Mouse (Mus musculus) stomach, embryonic 14.5 days (tissue): ENCODE measurements at regions not wholly inside any gene's neighbourhood (a gene's known extent, or its start where the extent isn't known, plus 50 kb on each side); places are given as distances from the start of the nearest gene placed in this dataset.

Experiments
- ATAC-seq: fragments of 200-750 bp; cut with Nextera tagmentation; 2 replicates; pipeline ENCODE4 v1.8.0; 2017; ENCODE audit warnings: low read depth, moderate TSS enrichment; ENCODE audit not compliant: insufficient number of reproducible peaks, insufficient read depth, low FRiP score
- H3K27ac ChIP-seq: fragments of 300-500 bp; sonication (generic); 2 replicates; pipeline ENCODE4 v1.5.1; 2014; ENCODE audit warnings: mild to moderate bottlenecking, low read length, moderate library complexity, mixed read lengths
- H3K27me3 ChIP-seq: fragments of 300-500 bp; sonication (generic); 2 replicates; pipeline ENCODE4 v1.6.1; 2014; ENCODE audit warnings: low read length, control low read depth, mixed read lengths; ENCODE audit not compliant: control insufficient read depth, insufficient read depth
- H3K36me3 ChIP-seq: fragments of 300-500 bp; sonication (generic); 2 replicates; pipeline ENCODE4 v1.6.1; 2014; ENCODE audit warnings: mild to moderate bottlenecking, control low read depth, low read length, moderate library complexity, mixed read lengths; ENCODE audit not compliant: control insufficient read depth, insufficient read depth
- H3K4me1 ChIP-seq: fragments of 300-500 bp; sonication (generic); 2 replicates; pipeline ENCODE4 v1.6.1; 2014; ENCODE audit warnings: low read length, control low read depth, mixed read lengths; ENCODE audit not compliant: control insufficient read depth, insufficient read depth
- H3K4me2 ChIP-seq: fragments of 300-500 bp; sonication (generic); replicated peaks from 2 replicates; pipeline ENCODE4 v1.6.1; 2014; ENCODE audit warnings: low read depth, low read length, control low read depth
- H3K4me3 ChIP-seq: fragments of 300-500 bp; sonication (generic); 2 replicates; pipeline ENCODE4 v1.5.1; 2014; ENCODE audit warnings: low read depth, low read length, control low read depth
- H3K9ac ChIP-seq: fragments of 300-500 bp; sonication (generic); replicated peaks from 2 replicates; pipeline ENCODE4 v1.6.1; 2014; ENCODE audit warnings: low read depth, mild to moderate bottlenecking, control low read depth, low read length, moderate library complexity, mixed read lengths
- H3K9me3 ChIP-seq: fragments of 300-500 bp; sonication (generic); 2 replicates; pipeline ENCODE4 v1.6.1; 2016; ENCODE audit warnings: low read depth, low read length, control low read depth; ENCODE audit not compliant: control insufficient read depth
- WGBS: fragments of 180-500 bp; shearing (Covaris S2); extraction: QIAGEN DNeasy Blood & Tissue Kit; methylation state at CpG from one replicate; pipeline ENCODE4 v1.1.7; 2014; 5-methylcytosine and 5-hydroxymethylcytosine counted together

DNA sequence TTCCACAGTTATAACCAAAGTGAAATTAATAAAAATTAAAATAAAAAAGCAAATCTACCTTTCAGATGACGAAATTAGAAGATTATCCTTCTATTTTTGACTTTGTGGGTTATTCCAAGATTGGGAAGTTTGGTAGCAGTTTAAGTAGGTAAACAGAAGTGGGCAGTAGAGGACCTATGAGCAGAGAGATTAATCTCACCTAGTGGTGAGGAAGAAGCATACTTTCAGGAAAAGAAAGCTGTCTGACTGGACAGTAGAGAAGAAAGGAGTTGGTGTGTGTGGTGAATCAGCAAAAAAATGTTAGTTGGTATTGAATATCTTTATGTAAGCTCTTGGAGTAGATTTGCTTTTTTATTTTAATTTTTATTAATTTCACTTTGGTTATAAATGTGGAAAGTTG, 194.4 kb upstream of the Kit start:
- Histone ChIP-seq H3K9me3 (no peaks in the 10 kb centered on the region), H3K4me2 (no peak overlapping the region), H3K36me3 (no peaks in the 10 kb centered on the region), H3K27ac (no peak overlapping the region), H3K27me3 (no peaks in the 10 kb centered on the region), H3K4me3 (no peak overlapping the region), H3K4me1 (peaks cover 22% of the 10 kb centered on the region), H3K9ac (no peak overlapping the region)
- no peak for ATAC-seq
- WGBS, result 80% methylated on average over 1 of the region's 1 CpGs

DNA sequence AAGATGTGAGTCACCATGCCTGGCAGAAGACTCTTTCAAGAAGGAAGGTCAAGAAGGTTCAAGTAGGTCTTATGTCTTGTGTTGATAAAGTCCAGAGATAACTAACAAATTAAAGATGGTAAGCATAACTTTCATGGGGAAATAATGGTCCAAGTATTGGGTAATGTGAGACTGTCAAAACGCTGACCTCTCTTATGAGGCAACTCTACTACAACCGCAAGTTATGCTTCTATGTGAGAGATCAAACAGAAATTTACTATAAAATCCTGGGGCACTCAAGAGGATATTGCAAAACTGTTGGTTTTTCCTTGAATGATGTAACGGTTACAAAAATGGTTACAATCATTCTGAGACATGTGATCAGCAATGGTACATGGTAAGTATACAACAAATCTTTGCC, 192.6 kb upstream of the Kit start:
- H3K9me3 ChIP-seq, result no peaks in the 10 kb centered on the region
- H3K4me2 ChIP-seq, result no peak overlapping the region
- no peak for ATAC-seq
- H3K27me3 ChIP-seq, result no peaks in the 10 kb centered on the region
- no peaks in the 10 kb centered on the region for H3K36me3 ChIP-seq
- 87% methylated on average over 3 of the region's 3 CpGs for WGBS
- H3K9ac ChIP-seq, result no peak overlapping the region
- peaks cover 9% of the 10 kb centered on the region; the same call in 1 of the 2 replicates for H3K4me1 ChIP-seq
- H3K4me3 ChIP-seq, result no peak overlapping the region
- no peak overlapping the region for H3K27ac ChIP-seq

DNA sequence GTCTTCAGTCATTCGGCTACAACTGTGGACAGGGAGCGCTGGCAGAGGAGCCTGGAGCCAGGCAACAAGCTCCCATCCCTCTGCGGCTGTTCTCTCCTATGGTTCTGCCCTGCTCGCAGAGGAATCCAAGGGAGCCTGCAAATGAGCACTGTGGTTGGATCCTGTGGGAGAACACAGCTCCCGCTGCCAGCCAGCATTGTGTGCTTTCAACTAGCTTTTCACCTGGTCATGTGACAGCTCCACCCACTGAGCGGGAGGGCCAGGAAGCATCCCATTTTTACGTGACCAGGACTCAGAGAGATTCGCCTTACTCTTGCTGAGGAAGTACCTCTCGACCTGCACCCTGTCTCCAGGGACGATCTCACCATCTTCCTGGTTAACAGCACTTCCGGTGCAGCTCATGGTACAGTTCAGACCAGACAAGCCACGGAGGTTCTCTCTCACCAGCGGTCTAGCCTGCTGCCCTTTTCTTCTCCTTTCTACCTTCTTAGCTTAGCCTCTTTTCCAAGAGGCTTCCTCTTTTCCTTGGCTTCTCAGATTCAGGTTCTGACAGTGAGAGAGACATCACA, 186.7 kb upstream of the Kit start:
- Histone ChIP-seq H3K4me3 (no peak overlapping the region), H3K36me3 (no peaks in the 10 kb centered on the region), H3K9me3 (no peaks in the 10 kb centered on the region), H3K4me1 (0 out of 2 replicates have a peak, but pooled peaks cover 6% of the 10 kb centered on the region), H3K9ac (no peak overlapping the region), H3K27me3 (no peaks in the 10 kb centered on the region), H3K4me2 (no peak overlapping the region), H3K27ac (no peak overlapping the region)
- ATAC-seq, result no peak
- WGBS, result 44% methylated on average over 13 of the region's 13 CpGs

DNA sequence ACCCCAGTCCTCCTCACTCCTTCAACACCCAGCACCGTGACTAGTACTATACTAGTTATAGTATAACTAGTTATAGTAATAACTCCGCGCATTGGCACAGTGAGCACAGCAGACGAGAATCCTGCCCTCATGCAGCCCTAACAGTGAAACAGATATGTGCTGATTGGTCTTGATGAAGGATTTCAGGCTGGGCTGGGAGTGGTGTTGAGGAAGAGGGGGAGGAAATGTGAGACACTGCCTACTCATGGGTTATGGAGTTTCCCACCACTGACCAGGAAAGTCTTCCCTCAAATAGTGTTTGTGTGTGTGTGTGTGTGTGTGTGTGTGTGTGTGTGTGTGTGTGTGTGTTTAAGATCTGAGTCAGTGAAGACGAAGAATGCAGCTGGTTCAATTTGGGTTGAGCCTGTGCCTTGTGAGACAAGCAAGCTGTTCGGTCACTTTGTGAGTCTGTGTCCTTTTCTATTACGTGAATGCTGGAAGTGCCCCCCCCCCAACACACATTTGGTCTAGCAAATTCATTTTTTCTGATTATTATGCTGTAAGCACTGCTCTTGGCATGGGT, 185.9 kb upstream of the Kit start:
- no peak overlapping the region for H3K4me3 ChIP-seq
- H3K4me2 ChIP-seq, result no peak overlapping the region
- no peak overlapping the region for H3K9ac ChIP-seq
- H3K36me3 ChIP-seq, result no peaks in the 10 kb centered on the region
- no peaks in the 10 kb centered on the region for H3K9me3 ChIP-seq
- H3K27ac ChIP-seq, result no peak overlapping the region
- no peaks in the 10 kb centered on the region for H3K27me3 ChIP-seq
- 0 out of 2 replicates have a peak, but pooled peaks cover 6% of the 10 kb centered on the region for H3K4me1 ChIP-seq
- ATAC-seq, result no peak
- 63% methylated on average over 7 of the region's 7 CpGs for WGBS

DNA sequence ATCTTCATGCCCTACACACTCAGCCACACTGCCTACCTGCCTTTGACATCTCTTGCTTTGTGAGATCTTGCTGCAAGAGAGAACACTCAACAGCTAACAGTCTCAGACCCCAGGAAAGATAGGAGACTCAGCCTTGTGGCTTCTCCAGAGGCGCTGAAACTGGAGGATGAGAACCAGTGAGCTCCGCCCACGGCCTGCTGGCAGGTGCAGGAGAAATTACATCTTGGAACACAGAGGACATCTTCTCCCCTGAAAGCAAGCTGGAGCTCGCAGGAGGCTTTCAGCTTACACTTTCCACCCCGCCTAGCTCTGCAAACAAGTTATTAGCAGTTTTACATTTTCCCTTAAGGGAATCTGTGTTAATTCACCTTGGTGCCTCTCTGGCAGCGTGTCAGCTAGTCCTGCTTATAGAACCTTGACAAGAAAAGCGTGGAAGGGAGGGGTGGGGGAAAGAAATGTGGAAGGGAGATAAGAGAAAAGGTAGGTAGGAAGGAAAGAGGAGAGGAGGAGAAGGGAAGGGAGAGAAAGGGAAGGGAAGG, 185.2 kb upstream of the Kit start:
- Histone ChIP-seq H3K4me2 (no peak overlapping the region), H3K4me1 (0 out of 2 replicates have a peak, but pooled peaks cover 6% of the 10 kb centered on the region), H3K4me3 (no peak overlapping the region), H3K9me3 (no peaks in the 10 kb centered on the region), H3K27me3 (no peaks in the 10 kb centered on the region), H3K27ac (no peak overlapping the region), H3K9ac (no peak overlapping the region), H3K36me3 (no peaks in the 10 kb centered on the region)
- WGBS, result 50% methylated on average over 7 of the region's 7 CpGs
- ATAC-seq, result no peak; the same call in 1 of the 2 replicates

DNA sequence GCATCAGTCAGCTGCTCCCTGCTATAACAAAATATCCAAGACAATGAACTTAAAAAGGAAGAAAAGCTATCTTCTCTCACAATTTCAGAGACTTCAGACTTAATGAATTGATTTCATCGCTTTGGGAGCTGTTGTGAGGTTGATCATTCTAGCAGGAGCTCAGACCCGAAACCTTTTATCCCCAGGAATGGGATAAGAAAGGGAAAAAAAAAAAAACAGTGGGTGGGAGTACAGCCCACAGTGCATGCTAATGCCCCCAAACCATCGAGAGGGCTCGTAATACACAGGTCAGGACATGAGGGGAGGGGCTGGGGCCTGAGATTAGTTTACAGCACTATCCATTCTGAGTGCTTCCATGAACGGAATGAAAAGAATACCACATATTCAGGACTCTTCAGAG, 175.9 kb upstream of the Kit start:
- ATAC-seq, result no peak

DNA sequence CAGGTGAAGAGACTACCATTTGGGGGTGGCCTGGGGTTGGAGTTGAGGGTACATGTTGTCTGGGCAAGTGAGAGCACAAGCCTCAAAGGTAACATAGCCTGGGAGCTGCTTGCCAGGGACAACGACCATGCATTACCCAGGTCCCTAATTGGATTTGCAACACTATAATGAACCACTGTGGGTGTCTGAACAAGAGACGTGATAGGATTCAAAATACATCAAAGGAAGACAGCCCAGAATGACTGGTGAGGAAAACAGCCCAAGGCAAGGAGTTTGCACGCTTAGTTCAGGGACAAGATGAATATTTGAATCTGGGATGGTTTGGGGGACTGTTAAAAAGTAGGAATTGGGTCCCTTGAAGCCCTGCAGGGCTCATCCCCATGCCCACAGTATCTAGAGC, 173.0 kb upstream of the Kit start:
- Histone ChIP-seq H3K4me3 (no peak overlapping the region), H3K4me1 (peaks cover 11% of the 10 kb centered on the region)
- ATAC-seq, result no peak

More for the DNA sequence above, 175.9 kb upstream of the Kit start:
- Histone ChIP-seq H3K4me1 (peaks cover 8% of the 10 kb centered on the region), H3K9me3 (no peaks in the 10 kb centered on the region), H3K4me3 (no peak overlapping the region), H3K36me3 (no peaks in the 10 kb centered on the region), H3K27ac (no peak overlapping the region), H3K4me2 (no peak overlapping the region), H3K9ac (no peak overlapping the region), H3K27me3 (no peaks in the 10 kb centered on the region)
- 76% methylated on average over 5 of the region's 5 CpGs for WGBS

DNA sequence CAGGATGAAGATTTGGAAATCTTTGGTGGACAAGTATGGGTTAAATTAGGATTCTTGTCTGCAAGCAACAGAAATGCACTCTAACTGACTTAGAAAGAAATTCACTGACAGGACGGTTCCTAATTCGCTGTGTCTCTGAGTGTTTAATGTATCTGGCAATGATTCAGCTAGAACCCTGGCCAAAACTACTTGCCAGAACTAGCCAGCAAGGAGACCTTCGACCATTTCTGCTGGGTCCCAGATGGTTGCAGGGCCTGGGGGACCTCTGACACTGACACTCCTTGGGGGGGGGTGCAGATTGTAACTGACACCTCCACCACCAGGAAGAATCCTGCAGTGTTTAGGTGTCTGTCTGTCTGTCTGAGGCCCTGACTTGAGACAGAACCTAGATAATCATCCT, 172.1 kb upstream of the Kit start:
- H3K4me3 ChIP-seq, result no peak overlapping the region
- H3K4me2 ChIP-seq, result no peak overlapping the region
- H3K9ac ChIP-seq, result no peak overlapping the region
- 0 out of 2 replicates have a peak, but pooled peaks have one; percentile 2 for ATAC-seq
- H3K4me1 ChIP-seq, result peaks cover 11% of the 10 kb centered on the region
- WGBS, result 38% methylated on average over 3 of the region's 3 CpGs
- no peaks in the 10 kb centered on the region for H3K9me3 ChIP-seq
- peak overlapping the region; percentile 7; the same call in 1 of the 2 replicates for H3K27ac ChIP-seq
- no peaks in the 10 kb centered on the region for H3K36me3 ChIP-seq
- no peaks in the 10 kb centered on the region for H3K27me3 ChIP-seq

More for the DNA sequence above, 173.0 kb upstream of the Kit start:
- no peak overlapping the region for H3K4me2 ChIP-seq
- 68% methylated on average over 3 of the region's 3 CpGs for WGBS
- no peak overlapping the region for H3K27ac ChIP-seq
- H3K27me3 ChIP-seq, result no peaks in the 10 kb centered on the region
- H3K9me3 ChIP-seq, result no peaks in the 10 kb centered on the region
- H3K9ac ChIP-seq, result no peak overlapping the region
- H3K36me3 ChIP-seq, result no peaks in the 10 kb centered on the region
